ENCODE assay signal across 8 mouse cellular contexts in the genomic region with DNA sequence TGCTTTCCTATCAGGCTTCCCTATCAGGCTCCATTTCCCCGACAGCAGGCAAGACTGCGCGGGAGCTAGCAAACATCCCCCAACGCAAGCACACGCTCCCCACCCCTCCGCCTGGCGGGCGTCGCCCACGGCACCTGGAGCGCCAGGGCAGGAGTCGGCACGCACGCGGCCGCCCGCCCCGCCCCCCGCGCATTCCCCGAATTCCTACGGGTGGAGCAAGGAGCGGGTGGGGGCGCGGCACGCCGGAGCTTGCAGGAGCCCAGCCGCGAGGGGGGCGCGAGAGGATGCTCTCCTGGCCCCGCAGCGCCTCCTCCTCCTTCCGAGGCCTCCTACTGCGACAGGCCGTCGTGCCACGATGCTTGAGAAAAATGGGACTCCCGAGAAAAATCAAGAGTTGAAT. TPM values are rescaled to one million over a fixed set of nuclear protein-coding genes. Genes with fewer than 3 reads are reported as not detected.
A peak's percentile ranks its signal among the peaks of the same experiment; 100 is the strongest.
DNase-seq lines count a peak whose midpoint lies in the region; ATAC-seq and TF ChIP-seq lines count a peak whose summit lies in the region.

No protein-coding gene starts in this region.

- TF ChIP-seq CTCF in C2C12 (IDR thresholded peaks at IDR 0.05; ENCODE audit: control insufficient read depth, insufficient read depth, insufficient read length) = no peak
- peak; percentile 19; the same call in 1 of the 2 replicates for TF ChIP-seq CTCF in intestine, postnatal 0 days (IDR thresholded peaks at IDR 0.05; ENCODE audit: low read depth)

- peaks cover 38% of the 10 kb centered on the region for H3K36me3 ChIP-seq in C2C12 (ENCODE audit: control insufficient read depth, insufficient read depth)
- no peaks in the 10 kb centered on the region; the same call in 1 of the 2 replicates for H3K36me3 ChIP-seq in intestine, postnatal 0 days (ENCODE audit: control insufficient read depth, insufficient read depth)

- DNase-seq in adrenal gland, adult 2 months = peak; percentile 86
- peak; percentile 75 for DNase-seq in gastrocnemius, postnatal 14 days
- peak; percentile 84 to 90 for DNase-seq in lung, adult 18-20 months
- peak; percentile 74 for DNase-seq in retina, embryonic 14.5 days (ENCODE audit: low spot score)
- DNase-seq in cerebellum, postnatal 36 days = no peak
- DNase-seq in cerebellum, adult 11 months = no peak

- peak overlapping the region; percentile 76 for H3K27ac ChIP-seq in intestine, postnatal 0 days (ENCODE audit: low read depth, low read length)

- H3K79me3 ChIP-seq in C2C12 (ENCODE audit: low read depth) = peaks cover 59% of the 10 kb centered on the region

- under 1% methylated on average over 39 of the region's 39 CpGs for WGBS in intestine, postnatal 0 days

- no peaks in the 10 kb centered on the region for H3K9me3 ChIP-seq in intestine, postnatal 0 days (ENCODE audit: control insufficient read depth)

- ATAC-seq in intestine, postnatal 0 days = 0 out of 2 replicates have a peak, but pooled peaks have one; percentile 7

- peak overlapping the region; percentile 70 for H3ac ChIP-seq in C2C12 (ENCODE audit: control insufficient read depth, insufficient read length, low read depth)

- peak overlapping the region; percentile 84 for H3K9ac ChIP-seq in intestine, postnatal 0 days (ENCODE audit: low read depth, low read length)

- peaks cover 73% of the 10 kb centered on the region for H3K79me2 ChIP-seq in C2C12 (ENCODE audit: control insufficient read depth, insufficient read depth)

- H3K4me2 ChIP-seq in intestine, postnatal 0 days (replicated peaks; ENCODE audit: low read depth) = peak overlapping the region; percentile 97

- 0 out of 2 replicates have a peak, but pooled peaks cover 15% of the 10 kb centered on the region for H3K4me1 ChIP-seq in intestine, postnatal 0 days (replicated peaks; ENCODE audit: control insufficient read depth, insufficient read depth, low read length)

- intact Hi-C loops in gastrocnemius, postnatal 14 days (cut with DNase I; ENCODE audit: low total_unique reads) = no loop called here

- peak overlapping the region; percentile 90 for H3K4me3 ChIP-seq in C2C12 (ENCODE audit: insufficient read depth, poor library complexity, severe bottlenecking)
- H3K4me3 ChIP-seq in intestine, postnatal 0 days (ENCODE audit: low read depth, low read length) = peak overlapping the region; percentile 78

- H3K27me3 ChIP-seq in C2C12 (ENCODE audit: control insufficient read depth, insufficient read depth, insufficient read length) = no peaks in the 10 kb centered on the region
- H3K27me3 ChIP-seq in intestine, postnatal 0 days (replicated peaks; ENCODE audit: control insufficient read depth, insufficient read depth, low read length) = no peaks in the 10 kb centered on the region

TF ChIP-seq in C2C12, 6 proteins besides CTCF, POLR2A, EP300 and RAD21:
- TF ChIP-seq MYOG (IDR thresholded peaks at IDR 0.05; ENCODE audit: control insufficient read depth, extremely low read depth, insufficient read length) = no peak
- TF ChIP-seq MAX (IDR thresholded peaks at IDR 0.05) = peak; percentile 90

RNA-seq across cellular contexts. Expression of gene Ajuba, which starts 1.7 kb away (rescaled TPM):
- polyA plus RNA-seq in C2C12 (2012; fragmentation: generic; extraction: Trizol) = 50.7 TPM
- total RNA-seq in adrenal gland, adult 2 months (2021) = 10 to 100 TPM; 14.4 to 30.3 TPM
- 47.0 and 56.9 TPM in 2 replicates for polyA plus RNA-seq in adrenal gland, adult 2 months (2012; rRNA removed)
- total RNA-seq in gastrocnemius, postnatal 14 days (2021) = 1 to 10 TPM; 5.7 to 5.8 TPM
- 13.1 and 15.1 TPM in 2 replicates for polyA plus RNA-seq in intestine, postnatal 0 days (2015; fragmentation: Nextera tagmentation; extraction: Ambion mirVana)

RNA-seq across cellular contexts. Expression of gene Haus4, which starts 21.2 kb away (rescaled TPM):
- 30.0 TPM for polyA plus RNA-seq in C2C12 (2012; fragmentation: generic; extraction: Trizol)
- 10 to 100 TPM; 13.9 to 26.6 TPM for total RNA-seq in adrenal gland, adult 2 months (2021)
- polyA plus RNA-seq in adrenal gland, adult 2 months (2012; rRNA removed) = 20.4 and 21.0 TPM in 2 replicates
- total RNA-seq in gastrocnemius, postnatal 14 days (2021) = 1 to 10 TPM; 5.8 to 6.5 TPM
- polyA plus RNA-seq in intestine, postnatal 0 days (2015; fragmentation: Nextera tagmentation; extraction: Ambion mirVana) = 28.2 and 29.4 TPM in 2 replicates

RNA-seq across cellular contexts. Expression of gene 4931414P19Rik, which starts 30.2 kb away (rescaled TPM):
- 6.0 TPM for polyA plus RNA-seq in C2C12 (2012; fragmentation: generic; extraction: Trizol)
- total RNA-seq in adrenal gland, adult 2 months (2021) = 1 to 10 TPM; 2.9 to 8.2 TPM
- 7.4 and 9.6 TPM in 2 replicates for polyA plus RNA-seq in adrenal gland, adult 2 months (2012; rRNA removed)
- total RNA-seq in gastrocnemius, postnatal 14 days (2021) = 1 to 10 TPM; 2.9 to 3.3 TPM
- polyA plus RNA-seq in intestine, postnatal 0 days (2015; fragmentation: Nextera tagmentation; extraction: Ambion mirVana) = 2.9 and 3.1 TPM in 2 replicates

RNA-seq across cellular contexts. Expression of gene Psmb5, which starts 42.2 kb away (rescaled TPM):
- polyA plus RNA-seq in C2C12 (2012; fragmentation: generic; extraction: Trizol) = 469 TPM
- 100 to 1,000 TPM; 317 to 332 TPM for total RNA-seq in adrenal gland, adult 2 months (2021)
- 267 and 322 TPM in 2 replicates for polyA plus RNA-seq in adrenal gland, adult 2 months (2012; rRNA removed)
- 100 to 1,000 TPM; 196 to 203 TPM for total RNA-seq in gastrocnemius, postnatal 14 days (2021)
- polyA plus RNA-seq in intestine, postnatal 0 days (2015; fragmentation: Nextera tagmentation; extraction: Ambion mirVana) = 246 and 274 TPM in 2 replicates

RNA-seq across cellular contexts. Expression of gene Psmb11, which starts 45.6 kb away (rescaled TPM):
- 0.01 TPM for polyA plus RNA-seq in C2C12 (2012; fragmentation: generic; extraction: Trizol)
- not detected for total RNA-seq in adrenal gland, adult 2 months (2021)
- polyA plus RNA-seq in adrenal gland, adult 2 months (2012; rRNA removed) = not detected in 2 replicates
- total RNA-seq in gastrocnemius, postnatal 14 days (2021) = not detected
- polyA plus RNA-seq in intestine, postnatal 0 days (2015; fragmentation: Nextera tagmentation; extraction: Ambion mirVana) = not detected in 2 replicates

Comparison
In these comparisons a context has a peak if more than half of its experiments do, and no peak if none do; other contexts are left out.
1. DNase-seq: peak in adrenal gland, adult 2 months (single experiment), gastrocnemius, postnatal 14 days (single experiment), lung, adult 18-20 months (2 of 2) and retina, embryonic 14.5 days (single experiment); none in cerebellum, postnatal 36 days (0 of 2) and cerebellum, adult 11 months (single experiment).